Mouse (Mus musculus) heart, postnatal 0 days (tissue): ENCODE results near the gene Brinp2. TPM values are rescaled to one million over a fixed set of nuclear protein-coding genes. Genes with fewer than 3 reads are reported as not detected.
A peak's percentile ranks its signal among the peaks of the same experiment; 100 is the strongest.

Source experiments
- ATAC-seq: fragments of 200-750 bp; cut with Nextera tagmentation; 2 replicates; pipeline ENCODE4 v1.8.0; 2017; ENCODE audit warnings: low read depth, moderate number of reproducible peaks, moderate library complexity; ENCODE audit not compliant: insufficient read depth
- DNase-seq: peaks from one replicate; pipeline ENCODE4 v3.0.0-alpha.2; 2016; ENCODE audit warnings: low spot score
- H3K27ac ChIP-seq: fragments of 300-500 bp; sonication (generic); 2 replicates; pipeline ENCODE4 v1.5.1; 2014; ENCODE audit warnings: low read depth, mild to moderate bottlenecking
- H3K27me3 ChIP-seq: fragments of 300-500 bp; sonication (generic); 2 replicates; pipeline ENCODE4 v1.6.1; 2014; ENCODE audit warnings: low read length, mixed read lengths; ENCODE audit not compliant: control insufficient read depth, insufficient read depth
- H3K36me3 ChIP-seq: fragments of 300-500 bp; sonication (generic); replicated peaks from 2 replicates; pipeline ENCODE4 v1.6.1; 2014; ENCODE audit warnings: low read length, mixed read lengths; ENCODE audit not compliant: control insufficient read depth, insufficient read depth
- H3K4me1 ChIP-seq: fragments of 300-500 bp; sonication (generic); 2 replicates; pipeline ENCODE4 v1.6.1; 2014; ENCODE audit warnings: antibody characterized with exemption; ENCODE audit not compliant: control insufficient read depth, insufficient read depth
- H3K4me2 ChIP-seq: fragments of 300-500 bp; sonication (generic); 2 replicates; pipeline ENCODE4 v1.6.1; 2014; ENCODE audit warnings: low read depth, mild to moderate bottlenecking, low read length, moderate library complexity
- H3K4me3 ChIP-seq: fragments of 300-500 bp; sonication (generic); 2 replicates; pipeline ENCODE4 v1.5.1; 2014; ENCODE audit warnings: low read depth, low read length
- H3K9ac ChIP-seq: fragments of 300-500 bp; sonication (generic); replicated peaks from 2 replicates; pipeline ENCODE4 v1.6.1; 2014; ENCODE audit warnings: low read depth, low read length, mixed read lengths
- H3K9me3 ChIP-seq: fragments of 300-500 bp; sonication (generic); replicated peaks from 2 replicates; pipeline ENCODE4 v1.6.1; 2016; ENCODE audit warnings: low read length; ENCODE audit not compliant: control insufficient read depth
- CTCF ChIP-seq: IDR thresholded peaks from 2 replicates; pipeline ENCODE4 v1.5.1; 2016; ENCODE audit warnings: antibody characterized with exemption, control low read depth, low read depth
- EP300 ChIP-seq: IDR thresholded peaks from 2 replicates; pipeline ENCODE4 v1.6.1; 2016; ENCODE audit warnings: antibody characterized with exemption, low read depth
- WGBS: fragments of 180-500 bp; shearing (Covaris S2); extraction: QIAGEN DNeasy Blood & Tissue Kit; methylation state at CpG from one replicate; pipeline ENCODE4 v1.1.7; 2014; 5-methylcytosine and 5-hydroxymethylcytosine counted together
- polyA plus RNA-seq: library from polyadenylated mRNA; unstranded; fragments of >200 nt; fragmentation: Nextera tagmentation; extraction: Ambion mirVana; gene quantifications from 2 replicates; pipeline ENCODE4 v1.2.1, GENCODE M21; 2015
- total RNA-seq: library from RNA; depleted of rRNA; stranded (reverse); fragments of >200 nt; gene quantifications from 2 replicates; pipeline ENCODE4 v1.2.3, GENCODE M21; 2014; ENCODE audit warnings: low replicate concordance; rRNA removed

The Brinp2 gene
- total and polyA plus RNA-seq, 2 experiments from 2014 or later, result 0.08 to 0.27 TPM

GRCm38 (mm10) chr1:158215581-158215980 is 140.5 kb downstream of the Brinp2 start:
- Histone ChIP-seq H3K27ac (no peak overlapping the region), H3K4me1 (no peaks in the 10 kb centered on the region), H3K4me3 (no peak overlapping the region), H3K9ac (no peak overlapping the region), H3K27me3 (no peaks in the 10 kb centered on the region), H3K9me3 (no peaks in the 10 kb centered on the region), H3K36me3 (no peaks in the 10 kb centered on the region), H3K4me2 (no peak overlapping the region)
- no peak for TF ChIP-seq CTCF
- no peak for TF ChIP-seq EP300
- ATAC-seq (no peak), DNase-seq (no peak)
- WGBS, result 61% methylated on average over 9 of the region's 9 CpGs

GRCm38 (mm10) chr1:158214743-158215142 is 141.4 kb downstream of the Brinp2 start:
- ATAC-seq, result no peak
- TF ChIP-seq EP300 (no peak), CTCF (peak; percentile 20; the same call in 1 of the 2 replicates)
- 31% methylated on average over 5 of the region's 5 CpGs for WGBS

GRCm38 (mm10) chr1:158213736-158214135 is 142.4 kb downstream of the Brinp2 start:
- no peaks in the 10 kb centered on the region for H3K27me3 ChIP-seq
- 60% methylated on average over 4 of the region's 4 CpGs for WGBS
- no peaks in the 10 kb centered on the region for H3K36me3 ChIP-seq
- H3K9ac ChIP-seq, result no peak overlapping the region
- no peak overlapping the region for H3K27ac ChIP-seq
- no peak for ATAC-seq
- H3K4me3 ChIP-seq, result no peak overlapping the region
- H3K9me3 ChIP-seq, result no peaks in the 10 kb centered on the region
- DNase-seq, result no peak
- TF ChIP-seq EP300 (no peak), CTCF (no peak)
- no peaks in the 10 kb centered on the region for H3K4me1 ChIP-seq
- H3K4me2 ChIP-seq, result no peak overlapping the region

More at GRCm38 (mm10) chr1:158214743-158215142, 141.4 kb downstream of the Brinp2 start:
- Histone ChIP-seq H3K36me3 (no peaks in the 10 kb centered on the region), H3K4me3 (no peak overlapping the region), H3K4me1 (no peaks in the 10 kb centered on the region), H3K4me2 (no peak overlapping the region), H3K9me3 (no peaks in the 10 kb centered on the region), H3K27me3 (no peaks in the 10 kb centered on the region), H3K27ac (no peak overlapping the region), H3K9ac (no peak overlapping the region)
- no peak for DNase-seq

GRCm38 (mm10) chr1:158207620-158208019 is 148.5 kb downstream of the Brinp2 start:
- no peak overlapping the region for H3K9ac ChIP-seq
- 47% methylated on average over 2 of the region's 2 CpGs for WGBS
- no peaks in the 10 kb centered on the region for H3K4me1 ChIP-seq
- TF ChIP-seq EP300 (no peak), CTCF (no peak)
- ATAC-seq, result no peak
- H3K27ac ChIP-seq, result no peak overlapping the region
- no peak for DNase-seq
- no peaks in the 10 kb centered on the region for H3K9me3 ChIP-seq
- H3K4me2 ChIP-seq, result no peak overlapping the region
- no peak overlapping the region for H3K4me3 ChIP-seq
- H3K36me3 ChIP-seq, result no peaks in the 10 kb centered on the region
- no peaks in the 10 kb centered on the region for H3K27me3 ChIP-seq

- DNase-seq (no peak), ATAC-seq (no peak)
- no peak overlapping the region for H3K9ac ChIP-seq
- no peak for TF ChIP-seq EP300
- TF ChIP-seq CTCF, result no peak
- 65% methylated on average over 2 of the region's 2 CpGs for WGBS
- no peak overlapping the region for H3K4me2 ChIP-seq
- no peaks in the 10 kb centered on the region for H3K4me1 ChIP-seq
- no peak overlapping the region for H3K27ac ChIP-seq
- no peaks in the 10 kb centered on the region for H3K9me3 ChIP-seq
- H3K36me3 ChIP-seq, result no peaks in the 10 kb centered on the region
- no peaks in the 10 kb centered on the region for H3K27me3 ChIP-seq
- no peak overlapping the region for H3K4me3 ChIP-seq
Measured at GRCm38 (mm10) chr1:158202932-158203331, 153.2 kb downstream of the Brinp2 start.

Other genes with a start within 250 kb of the Brinp2 start
- 0.27 and 0.95 TPM in 2 replicates for gene Astn1, start 5.9 kb upstream of the Brinp2 start, total RNA-seq
- gene Astn1, start 5.9 kb upstream of the Brinp2 start, polyA plus RNA-seq, result 0.10 and 0.16 TPM in 2 replicates